27 mouse cellular contexts compared by ENCODE assay signal in genomic region chr7:16961678-16962077, GRCm38 (mm10). TPM values are rescaled to one million over a fixed set of nuclear protein-coding genes. Genes with fewer than 3 reads are reported as not detected.
DNase-seq lines count a peak whose midpoint lies in the region; ATAC-seq and TF ChIP-seq lines count a peak whose summit lies in the region.
"Had no signal": no experiment of that assay in that cellular context is flagged by ENCODE, and none has a peak within 500 bp of the region (broad histone marks: within the 10 kb centered on the region; RNA-seq: fewer than 3 reads in every experiment).

No protein-coding gene starts in this region.

- WGBS in hindbrain, embryonic 12.5 days = 80% methylated on average over 5 of the region's 5 CpGs
- 83% methylated on average over 5 of the region's 5 CpGs for WGBS in hindbrain, postnatal 0 days
- WGBS in midbrain, embryonic 12.5 days = 87% methylated on average over 5 of the region's 5 CpGs
- WGBS in midbrain, embryonic 11.5 days = 83% methylated on average over 5 of the region's 5 CpGs
- WGBS in midbrain, embryonic 13.5 days = 87% methylated on average over 5 of the region's 5 CpGs
- 73% methylated on average over 5 of the region's 5 CpGs for WGBS in olfactory bulb, adult 2 months
- WGBS in heart, embryonic 10.5 days = 70% methylated on average over 5 of the region's 5 CpGs

- DNase-seq in hindbrain, postnatal 0 days (ENCODE audit: low spot score) = no peak
- DNase-seq in midbrain, embryonic 11.5 days (ENCODE audit: low spot score, missing footprints) = no peak
- DNase-seq in heart, embryonic 10.5 days (ENCODE audit: low spot score) = no peak
- DNase-seq: adrenal gland, postnatal 36 days; cerebellum, adult 18-20 months; gastrocnemius, adult 2 months; heart, postnatal 14 days; kidney, postnatal 36 days; layer of hippocampus, adult 9-11 months; lung, embryonic 14.5 days; lung, postnatal 4 days; right cerebral cortex, postnatal 25 days; thymus, adult 18-20 months had no signal

- H3K36me3 ChIP-seq in hindbrain, embryonic 12.5 days = peaks cover 8% of the 10 kb centered on the region
- no peaks in the 10 kb centered on the region for H3K36me3 ChIP-seq in hindbrain, postnatal 0 days (ENCODE audit: insufficient read depth, low read length)
- 0 out of 2 replicates have a peak, but pooled peaks cover 21% of the 10 kb centered on the region for H3K36me3 ChIP-seq in midbrain, embryonic 12.5 days
- H3K36me3 ChIP-seq in midbrain, embryonic 11.5 days (ENCODE audit: control insufficient read depth, insufficient read depth, low read length) = no peaks in the 10 kb centered on the region
- H3K36me3 ChIP-seq in midbrain, embryonic 13.5 days = peaks cover 23% of the 10 kb centered on the region
- H3K36me3 ChIP-seq in heart, embryonic 10.5 days = no peaks in the 10 kb centered on the region
- H3K36me3 ChIP-seq: embryonic facial prominence, embryonic 10.5 days; heart, embryonic 12.5 days; limb, embryonic 12.5 days; liver, embryonic 12.5 days; stomach, embryonic 15.5 days had no signal

- no peaks in the 10 kb centered on the region for H3K9me3 ChIP-seq in hindbrain, embryonic 12.5 days (replicated peaks)
- no peaks in the 10 kb centered on the region for H3K9me3 ChIP-seq in hindbrain, postnatal 0 days (ENCODE audit: low read length)
- no peaks in the 10 kb centered on the region for H3K9me3 ChIP-seq in midbrain, embryonic 12.5 days
- no peaks in the 10 kb centered on the region for H3K9me3 ChIP-seq in midbrain, embryonic 11.5 days (ENCODE audit: control insufficient read depth, low read length)
- no peaks in the 10 kb centered on the region for H3K9me3 ChIP-seq in midbrain, embryonic 13.5 days
- no peaks in the 10 kb centered on the region for H3K9me3 ChIP-seq in heart, embryonic 10.5 days
- H3K9me3 ChIP-seq: embryonic facial prominence, embryonic 10.5 days; heart, embryonic 12.5 days; limb, embryonic 12.5 days; liver, embryonic 12.5 days; stomach, embryonic 15.5 days had no signal

- H3K9ac ChIP-seq in hindbrain, embryonic 12.5 days = no peak overlapping the region
- H3K9ac ChIP-seq in hindbrain, postnatal 0 days (replicated peaks; ENCODE audit: low read length) = no peak overlapping the region
- H3K9ac ChIP-seq in midbrain, embryonic 12.5 days (replicated peaks) = no peak overlapping the region
- no peak overlapping the region for H3K9ac ChIP-seq in midbrain, embryonic 11.5 days (ENCODE audit: low read length)
- no peak overlapping the region for H3K9ac ChIP-seq in midbrain, embryonic 13.5 days (replicated peaks)
- H3K9ac ChIP-seq: heart, embryonic 12.5 days; limb, embryonic 12.5 days; liver, embryonic 12.5 days; lung, embryonic 14.5 days; stomach, embryonic 15.5 days had no signal

- H3K27ac ChIP-seq in hindbrain, embryonic 12.5 days = no peak overlapping the region
- H3K27ac ChIP-seq in hindbrain, postnatal 0 days = no peak overlapping the region
- no peak overlapping the region for H3K27ac ChIP-seq in midbrain, embryonic 12.5 days (replicated peaks)
- H3K27ac ChIP-seq in midbrain, embryonic 11.5 days (ENCODE audit: low read depth, low read length) = no peak overlapping the region
- H3K27ac ChIP-seq in midbrain, embryonic 13.5 days = 0 out of 2 replicates have a peak overlapping the region, but pooled peaks have one; percentile 92
- no peak overlapping the region for H3K27ac ChIP-seq in olfactory bulb, adult 2 months (ENCODE audit: insufficient read depth, low read depth, low read length)
- H3K27ac ChIP-seq in heart, embryonic 10.5 days = no peak overlapping the region
- H3K27ac ChIP-seq: embryonic facial prominence, embryonic 10.5 days; gastrocnemius, adult 2 months; limb, embryonic 12.5 days; liver, embryonic 12.5 days; stomach, embryonic 15.5 days had no signal

- H3K4me1 ChIP-seq in hindbrain, embryonic 12.5 days = peaks cover 41% of the 10 kb centered on the region
- peaks cover 18% of the 10 kb centered on the region for H3K4me1 ChIP-seq in hindbrain, postnatal 0 days (ENCODE audit: insufficient read depth, low read length)
- peaks cover 40% of the 10 kb centered on the region for H3K4me1 ChIP-seq in midbrain, embryonic 12.5 days
- peaks cover 14% of the 10 kb centered on the region for H3K4me1 ChIP-seq in midbrain, embryonic 11.5 days (ENCODE audit: control insufficient read depth, insufficient read depth, low read length)
- H3K4me1 ChIP-seq in midbrain, embryonic 13.5 days (replicated peaks) = peaks cover 58% of the 10 kb centered on the region
- peaks cover 42% of the 10 kb centered on the region for H3K4me1 ChIP-seq in olfactory bulb, adult 2 months (ENCODE audit: control insufficient read depth, insufficient read depth, low read length)
- H3K4me1 ChIP-seq in heart, embryonic 10.5 days = peaks cover 6% of the 10 kb centered on the region
- H3K4me1 ChIP-seq: liver, embryonic 12.5 days had no signal

- H3K4me2 ChIP-seq in hindbrain, embryonic 12.5 days (replicated peaks) = peak overlapping the region; percentile 22
- no peak overlapping the region for H3K4me2 ChIP-seq in hindbrain, postnatal 0 days (ENCODE audit: low read depth, low read length)
- peak overlapping the region; percentile 24 for H3K4me2 ChIP-seq in midbrain, embryonic 12.5 days (replicated peaks)
- no peak overlapping the region for H3K4me2 ChIP-seq in midbrain, embryonic 11.5 days
- H3K4me2 ChIP-seq in midbrain, embryonic 13.5 days (replicated peaks) = peak overlapping the region; percentile 76
- H3K4me2 ChIP-seq: heart, embryonic 12.5 days; limb, embryonic 12.5 days; liver, embryonic 12.5 days; lung, embryonic 14.5 days; stomach, embryonic 15.5 days had no signal

- TF ChIP-seq CTCF in hindbrain, postnatal 0 days (IDR thresholded peaks at IDR 0.05; ENCODE audit: low read depth) = no peak
- no peak for TF ChIP-seq CTCF in olfactory bulb, adult 2 months (IDR thresholded peaks at IDR 0.05; ENCODE audit: insufficient read depth, low read depth, low read length)

- no peaks in the 10 kb centered on the region for H3K27me3 ChIP-seq in hindbrain, embryonic 12.5 days
- no peaks in the 10 kb centered on the region for H3K27me3 ChIP-seq in hindbrain, postnatal 0 days (ENCODE audit: insufficient read depth, low read length)
- no peaks in the 10 kb centered on the region for H3K27me3 ChIP-seq in midbrain, embryonic 12.5 days
- H3K27me3 ChIP-seq in midbrain, embryonic 11.5 days (ENCODE audit: control insufficient read depth, insufficient read depth, low read length) = no peaks in the 10 kb centered on the region
- no peaks in the 10 kb centered on the region for H3K27me3 ChIP-seq in midbrain, embryonic 13.5 days
- H3K27me3 ChIP-seq in heart, embryonic 10.5 days (ENCODE audit: insufficient read depth, poor library complexity, severe bottlenecking) = peaks cover 23% of the 10 kb centered on the region
- H3K27me3 ChIP-seq: limb, embryonic 12.5 days; stomach, embryonic 15.5 days had no signal

- no peak for ATAC-seq in hindbrain, embryonic 12.5 days (ENCODE audit: low FRiP score)
- ATAC-seq in hindbrain, postnatal 0 days = no peak
- ATAC-seq in midbrain, embryonic 12.5 days (ENCODE audit: low FRiP score, low read depth) = no peak
- ATAC-seq in midbrain, embryonic 11.5 days (ENCODE audit: low FRiP score) = no peak
- ATAC-seq in midbrain, embryonic 13.5 days = no peak
- ATAC-seq in megakaryocyte progenitor cell, adult 5-6 weeks (replicated peaks; ENCODE audit: poor library complexity) = no peak
- ATAC-seq: inflammation-experienced regulatory T-cells, adult 6 months; liver, embryonic 12.5 days had no signal

- TF ChIP-seq POLR2A in olfactory bulb, adult 2 months (IDR thresholded peaks at IDR 0.05; ENCODE audit: insufficient read depth, low read depth, low read length) = no peak

- H3K4me3 ChIP-seq in hindbrain, embryonic 12.5 days = no peak overlapping the region
- H3K4me3 ChIP-seq in hindbrain, postnatal 0 days (ENCODE audit: low read length) = no peak overlapping the region
- H3K4me3 ChIP-seq in midbrain, embryonic 12.5 days = no peak overlapping the region
- H3K4me3 ChIP-seq in midbrain, embryonic 11.5 days (ENCODE audit: low read depth, low read length) = no peak overlapping the region
- 0 out of 2 replicates have a peak overlapping the region, but pooled peaks have one; percentile 7 for H3K4me3 ChIP-seq in midbrain, embryonic 13.5 days (replicated peaks)
- H3K4me3 ChIP-seq in olfactory bulb, adult 2 months (ENCODE audit: insufficient read depth, low read depth, low read length) = peak overlapping the region; percentile 66; the same call in 1 of the 2 replicates
- H3K4me3 ChIP-seq in heart, embryonic 10.5 days = no peak overlapping the region
- H3K4me3 ChIP-seq: embryonic facial prominence, embryonic 10.5 days; gastrocnemius, adult 2 months; heart, embryonic 12.5 days; limb, embryonic 12.5 days; liver, embryonic 12.5 days; stomach, embryonic 15.5 days had no signal

RNA-seq across cellular contexts. Expression of gene Pnmal1, which starts 2.2 kb away (rescaled TPM):
- polyA plus RNA-seq in hindbrain, embryonic 12.5 days (2016; fragmentation: Nextera tagmentation; extraction: Ambion mirVana) = 24.0 and 27.3 TPM in 2 replicates
- 22.7 and 24.3 TPM in 2 replicates for total RNA-seq in hindbrain, postnatal 0 days (2014; rRNA removed)
- 40.9 and 41.2 TPM in 2 replicates for polyA plus RNA-seq in hindbrain, postnatal 0 days (2015; fragmentation: Nextera tagmentation; extraction: Ambion mirVana)
- polyA plus RNA-seq in midbrain, embryonic 12.5 days (2016; fragmentation: Nextera tagmentation; extraction: Ambion mirVana) = 28.8 and 34.8 TPM in 2 replicates
- 22.5 and 23.7 TPM in 2 replicates for polyA plus RNA-seq in midbrain, embryonic 11.5 days (2014; fragmentation: Nextera tagmentation; extraction: Ambion mirVana)
- polyA plus RNA-seq in midbrain, embryonic 13.5 days (2015; fragmentation: Nextera tagmentation; extraction: Ambion mirVana) = 54.7 and 60.8 TPM in 2 replicates
- polyA plus RNA-seq in olfactory bulb, adult 2 months (2012; ENCODE audit: insufficient read depth, insufficient read length, low replicate concordance, missing spikeins) = not detected in 2 replicates
- total RNA-seq in megakaryocyte progenitor cell, adult 5-6 weeks (2015) = not detected in 2 replicates
- not detected in 2 replicates for total RNA-seq in megakaryocyte progenitor cell, adult 5-6 weeks (2017)
- polyA plus RNA-seq in heart, embryonic 10.5 days (2016; fragmentation: Nextera tagmentation; extraction: Ambion mirVana) = 0.16 and 0.30 TPM in 2 replicates
- total RNA-seq: gastrocnemius, adult 2 months; granulocyte monocyte progenitor cell, adult 5-6 weeks; heart, postnatal 14 days had no signal
- polyA plus RNA-seq: inflammation-experienced regulatory T-cells, adult 6 months had no signal

RNA-seq across cellular contexts. Expression of gene Pnmal2, which starts 17.2 kb away (rescaled TPM):
- polyA plus RNA-seq in hindbrain, embryonic 12.5 days (2016; fragmentation: Nextera tagmentation; extraction: Ambion mirVana) = 55.6 and 60.3 TPM in 2 replicates
- 106 and 118 TPM in 2 replicates for total RNA-seq in hindbrain, postnatal 0 days (2014; rRNA removed)
- polyA plus RNA-seq in hindbrain, postnatal 0 days (2015; fragmentation: Nextera tagmentation; extraction: Ambion mirVana) = 138 and 139 TPM in 2 replicates
- polyA plus RNA-seq in midbrain, embryonic 12.5 days (2016; fragmentation: Nextera tagmentation; extraction: Ambion mirVana) = 49.3 and 55.3 TPM in 2 replicates
- 8.3 and 8.6 TPM in 2 replicates for polyA plus RNA-seq in midbrain, embryonic 11.5 days (2014; fragmentation: Nextera tagmentation; extraction: Ambion mirVana)
- polyA plus RNA-seq in midbrain, embryonic 13.5 days (2015; fragmentation: Nextera tagmentation; extraction: Ambion mirVana) = 119 and 120 TPM in 2 replicates
- polyA plus RNA-seq in olfactory bulb, adult 2 months (2012; ENCODE audit: insufficient read depth, insufficient read length, low replicate concordance, missing spikeins) = not detected in 2 replicates
- total RNA-seq in megakaryocyte progenitor cell, adult 5-6 weeks (2015) = not detected in 2 replicates
- total RNA-seq in megakaryocyte progenitor cell, adult 5-6 weeks (2017) = 0.20 TPM in 1 of 2 replicates, not detected in the other
- polyA plus RNA-seq in heart, embryonic 10.5 days (2016; fragmentation: Nextera tagmentation; extraction: Ambion mirVana) = 1.7 and 2.2 TPM in 2 replicates
- total RNA-seq: granulocyte monocyte progenitor cell, adult 5-6 weeks; MEL had no signal
- polyA plus RNA-seq: inflammation-experienced regulatory T-cells, adult 6 months had no signal

RNA-seq across cellular contexts. Expression of gene Gm42372, which starts 21.2 kb away (rescaled TPM):
- 1.0 and 1.7 TPM in 2 replicates for polyA plus RNA-seq in hindbrain, embryonic 12.5 days (2016; fragmentation: Nextera tagmentation; extraction: Ambion mirVana)
- 36.9 and 41.7 TPM in 2 replicates for total RNA-seq in hindbrain, postnatal 0 days (2014; rRNA removed)
- polyA plus RNA-seq in hindbrain, postnatal 0 days (2015; fragmentation: Nextera tagmentation; extraction: Ambion mirVana) = 8.2 and 8.9 TPM in 2 replicates
- 1.7 and 1.8 TPM in 2 replicates for polyA plus RNA-seq in midbrain, embryonic 12.5 days (2016; fragmentation: Nextera tagmentation; extraction: Ambion mirVana)
- 1.6 and 2.5 TPM in 2 replicates for polyA plus RNA-seq in midbrain, embryonic 11.5 days (2014; fragmentation: Nextera tagmentation; extraction: Ambion mirVana)
- 3.4 and 4.3 TPM in 2 replicates for polyA plus RNA-seq in midbrain, embryonic 13.5 days (2015; fragmentation: Nextera tagmentation; extraction: Ambion mirVana)
- not detected in 2 replicates for polyA plus RNA-seq in olfactory bulb, adult 2 months (2012; ENCODE audit: insufficient read depth, insufficient read length, low replicate concordance, missing spikeins)
- 0.67 TPM in 1 of 2 replicates, not detected in the other for total RNA-seq in megakaryocyte progenitor cell, adult 5-6 weeks (2015)
- 0.20 TPM in 1 of 2 replicates, not detected in the other for total RNA-seq in megakaryocyte progenitor cell, adult 5-6 weeks (2017)
- polyA plus RNA-seq in heart, embryonic 10.5 days (2016; fragmentation: Nextera tagmentation; extraction: Ambion mirVana) = 0.22 and 0.24 TPM in 2 replicates
- total RNA-seq: gastrocnemius, adult 2 months; MEL had no signal
- polyA plus RNA-seq: urinary bladder, adult 2 months had no signal

RNA-seq across cellular contexts. Expression of gene Ccdc8, which starts 30.8 kb away (rescaled TPM):
- polyA plus RNA-seq in hindbrain, embryonic 12.5 days (2016; fragmentation: Nextera tagmentation; extraction: Ambion mirVana) = 9.2 and 10.4 TPM in 2 replicates
- total RNA-seq in hindbrain, postnatal 0 days (2014; rRNA removed) = 6.0 and 7.1 TPM in 2 replicates
- 3.0 and 3.6 TPM in 2 replicates for polyA plus RNA-seq in hindbrain, postnatal 0 days (2015; fragmentation: Nextera tagmentation; extraction: Ambion mirVana)
- 7.0 and 12.6 TPM in 2 replicates for polyA plus RNA-seq in midbrain, embryonic 12.5 days (2016; fragmentation: Nextera tagmentation; extraction: Ambion mirVana)
- polyA plus RNA-seq in midbrain, embryonic 11.5 days (2014; fragmentation: Nextera tagmentation; extraction: Ambion mirVana) = 13.2 and 14.7 TPM in 2 replicates
- 5.6 and 5.9 TPM in 2 replicates for polyA plus RNA-seq in midbrain, embryonic 13.5 days (2015; fragmentation: Nextera tagmentation; extraction: Ambion mirVana)
- not detected in 2 replicates for polyA plus RNA-seq in olfactory bulb, adult 2 months (2012; ENCODE audit: insufficient read depth, insufficient read length, low replicate concordance, missing spikeins)
- total RNA-seq in megakaryocyte progenitor cell, adult 5-6 weeks (2015) = 1.1 and 1.3 TPM in 2 replicates
- total RNA-seq in megakaryocyte progenitor cell, adult 5-6 weeks (2017) = 3.8 and 6.0 TPM in 2 replicates
- 13.3 and 19.7 TPM in 2 replicates for polyA plus RNA-seq in heart, embryonic 10.5 days (2016; fragmentation: Nextera tagmentation; extraction: Ambion mirVana)
- total RNA-seq: MEL had no signal

RNA-seq across cellular contexts. Expression of gene Calm3, which starts 37.8 kb away (rescaled TPM):
- polyA plus RNA-seq in hindbrain, embryonic 12.5 days (2016; fragmentation: Nextera tagmentation; extraction: Ambion mirVana) = 185 and 210 TPM in 2 replicates
- 1,865 and 2,018 TPM in 2 replicates for total RNA-seq in hindbrain, postnatal 0 days (2014; rRNA removed)
- polyA plus RNA-seq in hindbrain, postnatal 0 days (2015; fragmentation: Nextera tagmentation; extraction: Ambion mirVana) = 435 and 441 TPM in 2 replicates
- 223 and 224 TPM in 2 replicates for polyA plus RNA-seq in midbrain, embryonic 12.5 days (2016; fragmentation: Nextera tagmentation; extraction: Ambion mirVana)
- polyA plus RNA-seq in midbrain, embryonic 11.5 days (2014; fragmentation: Nextera tagmentation; extraction: Ambion mirVana) = 284 and 295 TPM in 2 replicates
- 297 and 325 TPM in 2 replicates for polyA plus RNA-seq in midbrain, embryonic 13.5 days (2015; fragmentation: Nextera tagmentation; extraction: Ambion mirVana)
- 1,020 and 1,388 TPM in 2 replicates for polyA plus RNA-seq in olfactory bulb, adult 2 months (2012; ENCODE audit: insufficient read depth, insufficient read length, low replicate concordance, missing spikeins)
- 125 and 150 TPM in 2 replicates for total RNA-seq in megakaryocyte progenitor cell, adult 5-6 weeks (2015)
- 419 and 440 TPM in 2 replicates for total RNA-seq in megakaryocyte progenitor cell, adult 5-6 weeks (2017)
- 114 and 117 TPM in 2 replicates for polyA plus RNA-seq in heart, embryonic 10.5 days (2016; fragmentation: Nextera tagmentation; extraction: Ambion mirVana)

Comparison
In these comparisons a context has a peak if more than half of its experiments do, and no peak if none do; other contexts are left out.
1. H3K4me2 ChIP-seq: peak in hindbrain, embryonic 12.5 days (single experiment), midbrain, embryonic 12.5 days (single experiment) and midbrain, embryonic 13.5 days (single experiment); none in hindbrain, postnatal 0 days (single experiment) and midbrain, embryonic 11.5 days (single experiment).
2. H3K4me3 ChIP-seq: peak in midbrain, embryonic 13.5 days (single experiment) and olfactory bulb, adult 2 months (single experiment); none in hindbrain, embryonic 12.5 days (single experiment), hindbrain, postnatal 0 days (single experiment), midbrain, embryonic 12.5 days (single experiment), midbrain, embryonic 11.5 days (single experiment) and heart, embryonic 10.5 days (single experiment).
3. RNA of gene Pnmal1, which starts 2.2 kb away (polyA plus RNA-seq): 54.7 to 60.8 TPM in midbrain, embryonic 13.5 days, 40.9 to 41.2 TPM in hindbrain, postnatal 0 days, 28.8 to 34.8 TPM in midbrain, embryonic 12.5 days, 24.0 to 27.3 TPM in hindbrain, embryonic 12.5 days, not detected in olfactory bulb, adult 2 months and 22.5 to 23.7 TPM in midbrain, embryonic 11.5 days; 0.16 to 0.30 TPM in heart, embryonic 10.5 days; every median in the first group is over 10 times any median in the second.